Mouse (Mus musculus) limb, embryonic 12.5 days (tissue): ENCODE data around the gene Disc1. TPM values are rescaled to one million over a fixed set of nuclear protein-coding genes. Genes with fewer than 3 reads are reported as not detected.

Source experiments
- ATAC-seq: fragments of 200-750 bp; cut with Nextera tagmentation; 2 replicates; pipeline ENCODE4 v1.8.0; 2017; ENCODE audit warnings: low read depth, moderate TSS enrichment; ENCODE audit not compliant: insufficient number of reproducible peaks, insufficient read depth, low FRiP score, low TSS enrichment
- H3K27ac ChIP-seq: fragments of 300-500 bp; sonication (generic); 2 replicates; pipeline ENCODE4 v1.5.1; 2016; ENCODE audit warnings: mild to moderate bottlenecking, moderate library complexity
- H3K27me3 ChIP-seq: fragments of 300-500 bp; sonication (generic); 2 replicates; pipeline ENCODE4 v1.6.1; 2016; ENCODE audit warnings: mild to moderate bottlenecking, moderate library complexity
- H3K36me3 ChIP-seq: fragments of 300-500 bp; sonication (generic); 2 replicates; pipeline ENCODE4 v1.6.1; 2016; ENCODE audit warnings: mild to moderate bottlenecking, moderate library complexity
- H3K4me1 ChIP-seq: fragments of 300-500 bp; sonication (generic); replicated peaks from 2 replicates; pipeline ENCODE4 v1.6.1; 2016
- H3K4me2 ChIP-seq: fragments of 300-500 bp; sonication (generic); 2 replicates; pipeline ENCODE4 v1.6.1; 2016; ENCODE audit warnings: mild to moderate bottlenecking, moderate library complexity
- H3K4me3 ChIP-seq: fragments of 300-500 bp; sonication (generic); replicated peaks from 2 replicates; pipeline ENCODE4 v1.5.1; 2016; ENCODE audit warnings: mild to moderate bottlenecking
- H3K9ac ChIP-seq: fragments of 300-500 bp; sonication (generic); replicated peaks from 2 replicates; pipeline ENCODE4 v1.6.1; 2016; ENCODE audit warnings: mild to moderate bottlenecking, moderate library complexity
- H3K9me3 ChIP-seq: fragments of 300-500 bp; sonication (generic); 2 replicates; pipeline ENCODE4 v1.6.1; 2016; ENCODE audit warnings: mild to moderate bottlenecking, moderate library complexity
- WGBS: fragments of 180-500 bp; shearing (Covaris S2); methylation state at CpG from one replicate; pipeline ENCODE4 v1.1.7; 2016; 5-methylcytosine and 5-hydroxymethylcytosine counted together
- polyA plus RNA-seq: library from polyadenylated mRNA; unstranded; fragments of >200 nt; fragmentation: Nextera tagmentation; extraction: Ambion mirVana; gene quantifications from 2 replicates; pipeline ENCODE4 v1.2.1, GENCODE M21; 2016

Gene Disc1
- 1.5 and 2.0 TPM in 2 replicates for polyA plus RNA-seq

DNA sequence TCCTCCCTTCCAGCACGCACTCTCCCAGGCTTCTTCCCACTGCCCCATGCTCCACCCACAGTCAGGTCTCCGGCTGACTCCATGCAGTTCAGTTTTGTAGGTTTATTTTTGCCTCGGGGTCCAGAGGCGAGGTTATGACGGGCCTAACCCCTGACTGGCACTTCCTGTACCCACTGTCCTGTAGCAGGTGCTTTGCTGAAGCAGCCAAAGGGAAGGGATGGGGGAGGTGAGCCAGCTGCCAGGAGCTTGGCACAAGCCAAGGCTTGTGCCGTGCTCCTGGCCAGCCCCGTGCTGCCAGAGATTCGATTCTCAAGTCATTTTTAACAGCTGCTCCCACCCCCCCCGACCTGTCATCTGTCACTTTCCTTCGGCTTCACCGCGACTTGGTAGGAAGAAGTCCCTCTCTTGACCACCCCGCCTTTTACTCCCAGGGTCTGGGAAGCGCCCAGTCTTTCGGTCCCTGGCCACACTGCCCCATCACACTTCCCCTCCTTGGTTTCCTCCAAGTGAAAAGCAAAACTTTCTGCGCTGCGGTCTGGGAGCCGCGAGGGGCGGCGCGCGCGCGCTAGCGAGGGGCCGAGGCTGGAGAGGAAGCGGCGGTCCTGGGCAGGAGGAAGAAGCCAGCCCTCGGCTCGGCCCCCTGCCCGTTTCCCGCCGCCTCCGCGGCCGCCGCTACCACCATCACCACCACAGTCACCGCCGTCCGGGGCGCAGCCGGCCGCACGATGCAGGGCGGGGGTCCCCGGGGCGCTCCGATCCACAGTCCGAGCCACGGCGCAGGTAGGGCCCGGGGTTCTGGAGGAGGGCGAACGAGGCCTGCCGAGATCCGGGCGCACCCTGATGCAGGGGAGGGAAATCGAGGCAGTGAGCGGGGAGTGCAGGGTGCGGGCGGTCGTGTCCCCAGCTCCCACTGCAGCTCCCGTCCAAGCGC lies at the start of gene Disc1:
Disc1 (plus strand) TSS at position 691 of the 931 bp plus-strand sequence.
- no peak for ATAC-seq
- 2% methylated on average over 65 of the region's 65 CpGs for WGBS
- Histone ChIP-seq H3K4me2 (peak within 1 kb of the TSS; percentile 97), H3K27me3 (peaks cover 48% of the 10 kb centered on the region), H3K9ac (peak within 1 kb of the TSS; percentile 79), H3K4me3 (peak within 1 kb of the TSS; percentile 73), H3K36me3 (no peaks in the 10 kb centered on the region), H3K9me3 (no peaks in the 10 kb centered on the region), H3K27ac (0 out of 2 replicates have a peak within 1 kb of the TSS, but pooled peaks have one; percentile 7), H3K4me1 (peaks cover 8% of the 10 kb centered on the region)

DNA sequence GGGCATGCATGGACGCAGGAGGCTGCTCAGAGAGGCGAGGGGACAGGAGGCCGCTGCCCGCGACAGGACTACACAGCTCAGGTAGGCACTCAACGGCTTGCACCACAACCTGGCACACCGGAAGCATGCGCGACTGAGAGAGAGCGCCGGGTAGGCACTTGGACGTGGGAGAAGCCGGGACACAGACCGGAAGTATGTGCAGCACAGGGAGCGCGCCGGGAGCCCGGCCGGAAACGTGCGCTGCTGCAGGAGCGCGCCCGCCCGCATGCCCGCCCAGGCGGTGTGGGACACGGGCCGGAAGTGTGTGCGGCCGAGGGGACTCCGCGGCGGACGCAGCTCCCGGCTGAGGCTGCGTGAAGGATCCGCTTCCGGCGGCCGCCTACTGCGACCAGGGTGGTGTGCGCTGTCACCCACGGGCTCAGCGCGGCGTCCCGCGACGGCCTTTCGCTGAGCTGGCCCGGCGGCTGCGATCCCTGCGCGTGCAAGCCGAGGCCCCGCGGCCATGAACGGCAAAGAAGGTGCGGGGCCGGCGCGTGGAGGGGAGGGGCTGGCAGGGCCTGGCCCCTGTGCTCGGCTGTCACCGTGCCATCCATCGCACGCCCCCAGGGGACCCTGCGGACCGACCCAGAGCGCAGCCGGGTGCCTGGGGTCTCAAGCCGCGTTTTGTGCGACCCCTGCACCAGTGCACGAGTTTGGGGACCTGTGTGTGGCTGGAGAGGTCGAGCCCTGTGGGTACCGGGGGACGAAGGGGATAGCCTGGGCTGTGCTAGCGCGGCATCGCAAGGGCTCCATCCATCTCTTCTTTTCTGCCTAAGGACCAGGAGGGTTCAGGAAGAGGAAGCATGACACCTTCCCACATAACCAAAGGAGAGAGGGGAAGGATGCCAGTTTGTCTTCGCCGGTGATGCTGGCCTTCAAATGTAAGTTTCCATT lies 41.0 kb upstream of the Disc1 start, which contains the start of gene Tsnax:
Tsnax (plus strand) TSS at position 303 of the 933 bp plus-strand sequence.
- no peaks in the 10 kb centered on the region; the same call in 1 of the 2 replicates for H3K4me1 ChIP-seq
- WGBS, result 4% methylated on average over 67 of the region's 84 CpGs
- H3K9ac ChIP-seq, result peak within 1 kb of the TSS; percentile 96
- peak within 1 kb of the TSS; percentile 98 for H3K4me3 ChIP-seq
- H3K27me3 ChIP-seq, result no peaks in the 10 kb centered on the region
- H3K9me3 ChIP-seq, result peaks cover 5% of the 10 kb centered on the region; the same call in 1 of the 2 replicates
- H3K36me3 ChIP-seq, result peaks cover 32% of the 10 kb centered on the region
- H3K27ac ChIP-seq, result peak within 1 kb of the TSS; percentile 86
- ATAC-seq, result peak; percentile 97
- peak within 1 kb of the TSS; percentile 81 for H3K4me2 ChIP-seq

DNA sequence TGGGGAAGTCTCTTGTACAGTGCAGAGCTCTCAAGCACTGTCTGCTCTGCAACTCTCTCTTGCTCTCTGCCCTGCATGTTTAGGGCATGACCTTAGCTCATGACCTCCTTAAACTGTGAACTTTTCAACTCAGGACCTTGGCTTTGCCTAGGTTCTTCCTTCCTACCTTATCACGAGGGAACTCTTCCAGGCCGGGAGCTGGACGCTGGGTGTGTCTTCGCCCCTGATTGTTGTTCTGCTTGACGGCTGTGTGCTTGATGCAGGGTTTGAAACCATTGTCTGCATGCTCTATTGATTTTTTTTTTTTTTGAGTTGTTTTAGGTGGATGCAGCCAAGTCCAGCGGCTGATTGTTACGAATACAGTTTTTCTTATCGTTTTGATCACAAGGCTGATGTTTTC lies 29.9 kb upstream of the Disc1 start:
- peaks cover 63% of the 10 kb centered on the region for H3K36me3 ChIP-seq
- H3K27ac ChIP-seq, result no peak overlapping the region
- H3K9ac ChIP-seq, result no peak overlapping the region
- H3K4me1 ChIP-seq, result no peaks in the 10 kb centered on the region
- no peak overlapping the region for H3K4me2 ChIP-seq
- ATAC-seq, result no peak
- H3K27me3 ChIP-seq, result no peaks in the 10 kb centered on the region
- no peaks in the 10 kb centered on the region for H3K9me3 ChIP-seq
- 90% methylated on average over 8 of the region's 8 CpGs for WGBS
- H3K4me3 ChIP-seq, result no peak overlapping the region

DNA sequence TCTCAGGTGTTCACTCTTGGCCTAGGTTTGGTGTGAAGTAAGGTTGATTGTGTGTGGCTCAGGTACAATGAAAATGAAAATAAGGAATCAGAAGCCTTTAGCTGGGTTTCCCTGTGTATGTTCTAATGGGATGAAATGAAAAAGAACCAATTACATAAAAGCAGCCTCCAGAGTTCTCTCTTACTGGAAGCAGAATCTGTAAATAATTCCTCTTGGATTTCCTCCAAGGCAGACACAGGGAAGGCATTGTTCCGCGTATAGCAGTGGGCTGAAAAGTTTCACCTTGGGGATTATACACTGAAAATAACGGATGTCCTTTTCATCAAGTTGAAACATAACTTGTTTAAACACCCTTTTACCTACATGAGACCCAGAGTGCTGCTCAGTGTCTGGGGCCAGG lies 26.8 kb upstream of the Disc1 start:
- Histone ChIP-seq H3K27ac (no peak overlapping the region), H3K9me3 (no peaks in the 10 kb centered on the region), H3K27me3 (no peaks in the 10 kb centered on the region), H3K4me2 (no peak overlapping the region), H3K4me3 (no peak overlapping the region), H3K36me3 (peaks cover 82% of the 10 kb centered on the region), H3K9ac (no peak overlapping the region), H3K4me1 (no peaks in the 10 kb centered on the region)
- ATAC-seq, result no peak
- WGBS, result 90% methylated on average over 3 of the region's 3 CpGs

GRCm38 (mm10) chr8:125028841-125029240 lies 25.2 kb upstream of the Disc1 start:
- Histone ChIP-seq H3K4me3 (no peak overlapping the region), H3K9ac (no peak overlapping the region), H3K27me3 (no peaks in the 10 kb centered on the region), H3K36me3 (peaks cover 95% of the 10 kb centered on the region), H3K4me2 (no peak overlapping the region), H3K9me3 (no peaks in the 10 kb centered on the region), H3K4me1 (no peaks in the 10 kb centered on the region), H3K27ac (no peak overlapping the region)
- WGBS, result 88% methylated on average over 5 of the region's 5 CpGs
- no peak for ATAC-seq

DNA sequence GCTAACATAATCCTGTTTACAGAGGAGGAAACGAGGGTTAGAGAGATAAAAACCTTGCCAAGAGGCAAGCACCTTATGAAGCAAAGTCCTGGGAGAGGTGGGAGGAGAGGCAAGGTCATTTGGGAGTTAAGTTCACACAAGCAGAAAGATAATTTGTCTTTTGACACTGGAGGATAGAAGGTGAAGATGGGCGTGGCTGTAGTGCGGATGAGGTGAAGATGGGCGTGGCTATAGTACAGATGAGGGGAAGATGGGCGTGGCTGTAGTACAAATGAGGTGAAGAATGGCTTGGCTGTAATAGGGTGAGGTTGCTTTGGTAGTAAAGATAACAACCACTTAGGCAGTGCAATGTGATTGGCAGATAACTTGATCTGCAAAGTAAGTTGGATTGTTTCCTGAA lies 22.7 kb upstream of the Disc1 start:
- Histone ChIP-seq H3K4me2 (no peak overlapping the region), H3K27ac (no peak overlapping the region), H3K4me1 (no peaks in the 10 kb centered on the region), H3K9me3 (no peaks in the 10 kb centered on the region), H3K27me3 (no peaks in the 10 kb centered on the region), H3K9ac (no peak overlapping the region), H3K4me3 (no peak overlapping the region), H3K36me3 (peaks cover 97% of the 10 kb centered on the region)
- WGBS, result 77% methylated on average over 5 of the region's 5 CpGs
- ATAC-seq, result no peak

DNA sequence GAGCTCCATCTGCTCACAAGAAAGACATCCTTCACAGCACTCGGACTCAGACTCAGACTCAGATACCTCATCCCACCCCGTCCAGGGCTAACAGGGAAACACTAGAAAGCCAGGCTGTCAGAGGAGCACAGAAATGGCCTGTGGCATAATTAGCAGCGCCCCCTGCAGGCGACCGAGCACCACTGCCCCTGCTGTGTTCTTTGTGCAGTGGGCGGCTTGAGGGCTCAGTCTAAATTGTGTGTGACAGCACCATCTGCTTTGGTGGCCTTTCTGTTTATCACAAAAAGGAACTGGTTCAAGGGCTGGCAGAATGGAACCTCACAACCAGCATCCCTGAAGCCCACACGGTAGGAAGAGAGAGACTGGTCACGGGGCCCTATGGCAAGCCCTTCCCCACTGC lies 19.3 kb upstream of the Disc1 start:
- no peak for ATAC-seq
- 46% methylated on average over 8 of the region's 8 CpGs for WGBS
- H3K36me3 ChIP-seq, result peaks cover 84% of the 10 kb centered on the region

GRCm38 (mm10) chr8:125037081-125037480 lies 16.9 kb upstream of the Disc1 start:
- peaks cover 12% of the 10 kb centered on the region; the same call in 1 of the 2 replicates for H3K9me3 ChIP-seq
- H3K36me3 ChIP-seq, result peaks cover 73% of the 10 kb centered on the region
- 71% methylated on average over 7 of the region's 7 CpGs for WGBS

More for the DNA sequence above, 19.3 kb upstream of the Disc1 start:
- H3K4me2 ChIP-seq, result no peak overlapping the region
- no peak overlapping the region for H3K27ac ChIP-seq
- H3K9ac ChIP-seq, result no peak overlapping the region
- H3K4me3 ChIP-seq, result no peak overlapping the region
- no peaks in the 10 kb centered on the region for H3K27me3 ChIP-seq
- H3K4me1 ChIP-seq, result 0 out of 2 replicates have a peak, but pooled peaks cover 3% of the 10 kb centered on the region
- peaks cover 3% of the 10 kb centered on the region; the same call in 1 of the 2 replicates for H3K9me3 ChIP-seq

DNA sequence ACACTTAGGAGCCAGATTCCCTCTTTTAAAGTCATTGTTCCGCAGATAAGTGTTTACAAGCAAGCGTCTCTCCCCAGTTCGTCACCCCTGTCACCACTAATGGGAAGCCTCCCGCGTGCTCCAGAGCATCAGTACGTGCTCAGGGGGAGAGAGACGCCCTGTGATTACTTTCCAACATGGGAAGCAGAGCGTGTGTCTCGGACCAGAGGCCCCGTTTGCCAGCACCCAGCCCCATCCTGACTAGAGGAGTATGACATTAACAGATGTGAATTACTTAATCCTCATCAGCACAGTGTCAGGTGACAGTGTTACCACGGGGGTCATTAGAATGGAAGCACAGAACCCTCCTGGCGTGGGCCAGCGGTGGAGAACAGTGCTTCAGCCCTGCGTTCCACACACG lies 15.3 kb upstream of the Disc1 start:
- peaks cover 22% of the 10 kb centered on the region for H3K4me1 ChIP-seq
- no peak overlapping the region for H3K27ac ChIP-seq
- no peak overlapping the region for H3K4me2 ChIP-seq
- no peak overlapping the region for H3K4me3 ChIP-seq
- H3K9ac ChIP-seq, result no peak overlapping the region
- peaks cover 57% of the 10 kb centered on the region for H3K36me3 ChIP-seq
- 80% methylated on average over 15 of the region's 15 CpGs for WGBS
- no peaks in the 10 kb centered on the region for H3K27me3 ChIP-seq
- no peak for ATAC-seq
- H3K9me3 ChIP-seq, result peaks cover 12% of the 10 kb centered on the region; the same call in 1 of the 2 replicates

More at GRCm38 (mm10) chr8:125037081-125037480, 16.9 kb upstream of the Disc1 start:
- Histone ChIP-seq H3K9ac (no peak overlapping the region), H3K4me2 (no peak overlapping the region), H3K27ac (no peak overlapping the region), H3K4me3 (no peak overlapping the region), H3K27me3 (no peaks in the 10 kb centered on the region), H3K4me1 (peaks cover 15% of the 10 kb centered on the region)
- no peak for ATAC-seq

DNA sequence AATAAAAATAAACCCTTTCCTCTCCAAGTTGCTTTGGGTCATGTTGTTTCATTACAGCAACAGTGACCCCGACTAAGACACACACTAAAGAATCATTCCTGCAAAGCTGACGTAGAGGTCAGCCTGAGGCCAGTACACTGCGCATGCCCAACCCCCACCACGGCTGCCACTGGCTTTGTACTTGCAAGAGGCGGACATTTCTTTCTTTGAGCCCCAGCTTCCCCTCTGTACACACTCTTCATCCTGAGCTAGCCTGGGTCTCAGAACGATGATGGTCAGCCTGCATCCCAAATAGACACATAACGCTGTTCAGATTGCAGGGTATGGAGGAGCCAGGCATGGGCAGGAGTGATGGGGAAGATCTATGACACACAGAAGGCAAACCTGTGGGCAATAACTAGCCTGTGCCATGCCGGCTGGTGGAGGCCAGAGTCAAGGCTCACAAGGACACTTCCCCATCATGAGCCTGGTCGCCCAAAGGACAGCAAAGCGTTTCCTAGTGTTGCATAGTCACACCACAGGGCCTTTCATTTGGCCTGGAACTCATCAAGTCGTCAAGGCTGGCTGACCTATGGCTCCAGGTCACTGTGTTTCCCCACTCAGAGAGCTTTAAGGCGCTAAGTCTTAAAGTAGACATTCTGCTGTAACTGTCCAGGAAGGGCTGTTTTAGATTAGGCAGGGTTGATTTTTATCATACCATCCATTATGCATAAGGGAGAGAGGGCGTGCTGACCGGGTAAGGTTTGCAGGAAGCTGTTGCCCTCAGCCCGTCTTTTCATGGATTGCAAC lies 13.2 kb upstream of the Disc1 start:
- H3K27ac ChIP-seq, result no peak overlapping the region

More for the DNA sequence above, 13.2 kb upstream of the Disc1 start:
- 38% methylated on average over 15 of the region's 15 CpGs for WGBS
- no peak overlapping the region for H3K4me3 ChIP-seq
- H3K9me3 ChIP-seq, result peaks cover 12% of the 10 kb centered on the region; the same call in 1 of the 2 replicates
- H3K4me2 ChIP-seq, result no peak overlapping the region
- H3K36me3 ChIP-seq, result peaks cover 37% of the 10 kb centered on the region
- no peak overlapping the region for H3K9ac ChIP-seq
- no peak for ATAC-seq
- peaks cover 25% of the 10 kb centered on the region for H3K4me1 ChIP-seq
- H3K27me3 ChIP-seq, result no peaks in the 10 kb centered on the region
